Mouse (Mus musculus): ENCODE measurements around the gene N4bp1.

GRCm38 (mm10) chr8:86838707-86839438 lies 46.2 kb downstream of the N4bp1 start:
- TF ChIP-seq CTCF (conservative IDR thresholded peaks at IDR 0.05; ENCODE audit: insufficient read depth, insufficient read length, low read depth, low read length) (no peak), POLR2A (IDR thresholded peaks at IDR 0.05; ENCODE audit: low read depth, low read length) (no peak)
